Mouse (Mus musculus) urinary bladder, adult 2 months (tissue): ENCODE results near the gene Clmp. TPM values are rescaled to one million over a fixed set of nuclear protein-coding genes. Genes with fewer than 3 reads are reported as not detected.

Source experiments
- DNase-seq: peaks from one replicate; pipeline ENCODE4 v3.0.0; 2022; ENCODE audit warnings: low spot score
- polyA plus RNA-seq: library from polyadenylated mRNA; depleted of rRNA; stranded (reverse); fragments of >200 nt; gene quantifications from 2 replicates; pipeline ENCODE4 v1.2.3, GENCODE M21; 2012

Gene Clmp
- polyA plus RNA-seq, 1 experiment, result 31.0 TPM

DNA sequence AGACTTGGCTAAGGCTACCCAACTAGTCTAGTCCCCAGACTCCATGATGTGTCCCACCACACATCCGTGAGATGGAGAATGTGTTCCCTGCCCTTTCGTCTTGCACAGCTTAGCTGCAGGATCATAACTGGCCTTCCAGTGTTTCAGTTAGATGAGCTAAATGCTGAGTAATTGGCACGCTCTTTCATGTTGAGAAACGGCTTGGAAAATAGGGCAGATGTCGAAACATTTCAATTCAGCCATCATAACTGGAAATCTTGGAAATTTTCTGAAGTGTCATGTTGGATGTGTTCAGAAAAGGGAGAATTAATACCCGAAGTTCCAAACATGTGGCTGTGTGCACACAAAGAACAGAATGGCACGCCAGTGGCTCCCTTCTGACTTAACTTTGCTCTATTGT, 4.7 kb downstream of the Clmp start:
- no peak for DNase-seq

DNA sequence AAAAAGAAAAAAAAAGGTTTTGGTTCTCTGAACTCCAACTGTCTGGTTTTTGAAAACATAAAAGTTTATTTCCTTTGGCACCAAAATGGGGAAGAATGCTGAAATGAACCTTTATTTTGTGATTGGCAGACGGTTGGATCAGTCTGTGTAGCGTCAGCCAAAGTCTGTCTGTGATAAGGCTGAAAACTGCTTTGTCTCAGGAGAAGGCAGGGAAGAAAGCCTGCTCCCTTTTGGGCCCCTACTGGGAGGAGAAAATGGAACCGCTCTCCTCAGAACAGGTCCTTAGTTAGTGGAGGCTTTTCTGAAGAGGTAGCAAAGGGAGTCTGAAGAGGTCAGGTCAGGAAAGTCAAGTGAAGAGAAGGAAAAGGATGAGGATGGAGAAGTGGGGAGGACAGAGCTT, 7.3 kb downstream of the Clmp start:
- DNase-seq, result no peak

DNA sequence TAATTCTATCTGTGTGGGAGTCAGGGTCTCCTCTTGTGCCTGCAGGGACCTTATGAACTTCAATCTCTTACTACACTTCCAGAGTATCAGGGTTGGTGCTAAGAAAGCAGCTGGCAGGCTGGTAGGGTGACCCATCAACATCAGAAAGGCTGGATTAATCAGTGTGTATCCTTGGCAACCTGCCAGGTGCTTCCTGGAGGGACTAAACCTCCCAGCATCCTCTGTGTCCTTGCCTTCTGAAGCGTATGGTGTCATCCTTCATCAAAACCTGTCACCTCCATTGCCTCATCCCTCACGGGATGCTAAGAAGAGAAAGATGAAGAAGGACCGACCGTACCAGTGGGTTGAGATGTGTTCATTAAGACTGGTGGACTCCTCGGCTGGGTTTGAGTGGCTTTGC, 8.0 kb downstream of the Clmp start:
- no peak for DNase-seq

DNA sequence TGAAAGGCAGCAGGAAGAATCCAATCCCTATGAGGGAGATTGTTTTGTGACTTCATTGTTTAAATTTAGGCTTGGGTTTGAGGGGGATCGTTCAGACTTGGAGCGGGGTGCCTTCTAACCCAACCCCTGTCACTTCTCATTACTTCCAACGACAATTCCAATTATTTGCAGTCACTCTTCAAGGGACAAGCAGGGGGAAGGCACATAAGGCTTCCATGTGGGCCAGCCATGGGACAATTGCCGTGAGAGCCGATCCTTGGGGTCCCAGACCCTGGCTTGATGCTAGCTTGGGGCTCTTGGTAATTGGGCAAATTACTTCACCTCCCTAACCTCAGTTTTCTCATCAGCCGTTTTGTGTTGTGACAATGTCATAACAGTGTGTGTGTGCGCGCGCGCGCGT, 8.5 kb downstream of the Clmp start:
- no peak for DNase-seq

DNA sequence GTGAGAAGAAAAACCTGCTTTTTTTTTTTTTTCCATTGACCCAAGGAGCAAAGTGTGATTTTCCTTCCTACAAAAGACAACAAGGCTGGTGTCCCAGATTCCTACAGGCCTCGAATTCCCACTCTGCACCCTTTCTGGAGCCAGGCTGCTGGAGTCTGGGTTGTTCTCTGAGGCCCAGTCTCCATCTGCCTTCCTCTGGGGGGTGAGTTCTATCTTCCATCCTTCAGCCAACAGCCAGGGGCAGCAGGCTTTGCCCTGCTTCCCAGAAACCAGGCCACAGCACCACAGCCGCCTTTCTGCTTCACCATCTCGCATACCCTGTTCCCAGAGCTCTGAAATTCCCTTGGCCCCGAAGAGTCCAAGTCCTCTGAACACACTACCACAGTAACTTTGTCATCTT, 10.3 kb downstream of the Clmp start:
- no peak for DNase-seq

DNA sequence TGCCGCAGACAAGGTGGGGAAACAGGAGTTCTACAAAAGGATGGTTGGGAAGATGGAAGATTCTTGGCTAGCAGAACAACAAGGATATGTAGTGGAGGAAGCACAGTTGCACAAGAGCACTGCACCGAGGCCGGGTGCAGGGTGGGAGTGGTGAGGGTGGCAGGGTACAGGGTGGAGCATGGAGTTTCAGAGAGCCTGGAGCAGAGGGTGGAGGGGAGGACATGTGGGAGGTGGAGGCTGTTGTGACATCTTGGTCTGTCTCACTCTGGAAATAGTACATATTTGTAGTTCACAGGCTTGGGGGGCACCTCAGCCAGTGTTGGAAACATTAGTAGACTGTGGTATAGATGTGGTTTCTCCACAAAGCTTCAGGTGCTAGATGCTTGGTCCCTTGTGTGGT, 13.4 kb downstream of the Clmp start:
- DNase-seq, result no peak

DNA sequence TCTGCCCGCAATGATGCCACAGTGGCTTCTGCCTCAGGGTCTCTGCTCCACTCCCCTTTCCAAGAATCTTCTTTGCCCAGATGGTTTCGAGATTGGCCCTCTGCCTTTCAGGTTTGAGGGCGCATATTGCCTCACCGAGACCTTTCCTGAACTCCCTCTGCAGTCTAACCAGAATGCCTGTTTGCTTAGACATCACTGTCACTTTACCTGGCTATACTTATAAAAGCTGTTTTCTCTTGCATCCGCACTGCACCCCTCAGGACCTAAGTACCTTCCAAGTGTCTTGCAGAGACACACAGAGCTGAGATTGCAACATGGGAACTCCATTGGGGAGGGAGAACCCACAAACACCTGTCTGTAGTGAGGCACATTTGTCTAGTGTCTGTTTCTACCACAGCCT, 14.5 kb downstream of the Clmp start:
- no peak for DNase-seq

DNA sequence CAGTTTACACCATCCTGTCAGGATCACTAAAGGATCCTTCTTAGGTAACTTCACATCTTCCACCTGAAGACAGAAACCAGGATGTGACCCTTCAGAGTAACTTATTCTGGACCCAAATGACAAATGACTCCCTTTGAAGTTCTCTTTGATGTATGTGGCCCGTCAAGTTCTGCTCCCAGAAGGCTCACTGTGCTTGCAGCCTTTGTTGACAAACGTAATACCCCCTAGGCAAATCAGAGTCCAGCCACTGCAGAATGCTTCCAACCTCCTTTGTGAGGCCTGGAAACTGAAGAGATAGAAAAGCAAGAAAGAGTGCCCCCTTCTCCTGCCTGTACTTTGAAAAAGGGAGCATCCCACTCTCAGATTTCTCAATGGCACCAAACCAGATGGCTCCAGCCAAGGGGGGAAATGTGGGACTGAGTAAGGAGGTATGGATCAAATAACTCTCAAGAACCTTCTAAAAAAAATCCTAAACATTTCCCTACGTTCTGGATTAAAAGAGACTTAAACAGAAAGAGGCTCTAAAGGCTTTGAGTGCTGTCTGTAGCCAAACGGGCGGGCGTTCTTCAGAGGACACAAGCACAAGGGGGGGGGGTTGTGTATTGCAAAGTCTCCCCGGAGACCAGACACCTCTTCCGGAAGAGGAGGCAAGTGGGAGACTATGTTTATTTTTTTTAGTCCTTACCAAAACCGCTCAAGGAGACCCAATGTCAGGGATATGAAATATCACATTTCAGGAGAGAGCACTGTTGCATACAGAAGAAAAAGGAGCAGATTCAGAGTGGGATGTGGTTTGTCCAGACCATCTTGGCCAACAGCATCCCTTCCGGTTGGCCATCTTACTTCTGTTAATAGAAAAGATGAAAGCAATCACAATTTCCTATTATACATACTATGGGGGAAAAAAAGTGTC, 18.9 kb downstream of the Clmp start:
- DNase-seq, result no peak

DNA sequence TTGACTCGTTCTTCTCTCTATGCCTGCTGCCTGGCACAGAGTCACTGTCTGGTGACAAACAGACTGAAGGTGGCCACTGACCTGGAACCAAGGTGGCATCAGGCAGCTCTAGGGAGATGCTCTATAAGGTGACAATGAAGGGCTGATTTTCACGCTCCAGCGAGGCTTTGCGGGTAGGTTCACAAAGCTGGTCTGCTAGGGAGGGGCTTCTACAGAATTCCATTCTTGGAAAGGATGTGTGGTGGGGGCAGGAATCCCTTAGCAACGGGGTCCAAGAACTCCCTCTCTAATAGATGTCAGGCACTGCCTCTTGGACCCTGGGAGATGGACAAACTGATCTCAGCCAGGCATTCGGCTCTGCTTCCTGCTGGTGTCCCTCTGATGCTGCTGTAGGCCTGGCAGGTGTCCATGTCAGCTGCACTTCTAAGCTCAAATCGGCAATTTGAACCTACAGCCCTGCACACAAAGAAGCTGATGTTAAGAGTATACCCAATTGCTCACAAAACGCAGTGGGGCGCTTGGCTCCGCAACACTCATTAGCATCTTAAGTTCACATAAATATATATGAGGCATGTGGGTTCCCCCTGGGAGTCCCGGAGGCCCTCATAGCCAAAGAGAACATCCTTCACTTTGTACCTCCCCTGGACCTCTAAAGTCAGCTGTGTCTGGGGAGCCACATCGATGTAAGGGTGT, 22.8 kb downstream of the Clmp start:
- no peak for DNase-seq

DNA sequence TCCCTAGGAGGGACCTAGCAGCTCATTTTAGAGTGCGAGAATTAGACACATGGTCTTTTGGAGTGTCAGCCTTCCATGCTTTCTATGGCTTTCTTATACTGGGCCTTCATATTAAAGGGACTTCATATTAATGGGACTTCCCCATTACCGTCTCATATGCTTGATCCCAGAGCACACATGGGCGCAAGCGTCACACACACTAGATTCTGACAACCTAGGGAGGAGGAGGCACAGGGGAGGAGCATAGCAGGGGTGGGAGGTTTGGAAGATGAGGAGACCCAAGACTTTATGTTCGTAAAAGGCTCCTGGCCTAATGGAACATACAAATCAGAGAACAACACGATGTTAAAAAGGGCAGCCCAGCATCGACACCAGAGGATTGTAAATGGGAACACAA, 23.4 kb downstream of the Clmp start:
- DNase-seq, result no peak

DNA sequence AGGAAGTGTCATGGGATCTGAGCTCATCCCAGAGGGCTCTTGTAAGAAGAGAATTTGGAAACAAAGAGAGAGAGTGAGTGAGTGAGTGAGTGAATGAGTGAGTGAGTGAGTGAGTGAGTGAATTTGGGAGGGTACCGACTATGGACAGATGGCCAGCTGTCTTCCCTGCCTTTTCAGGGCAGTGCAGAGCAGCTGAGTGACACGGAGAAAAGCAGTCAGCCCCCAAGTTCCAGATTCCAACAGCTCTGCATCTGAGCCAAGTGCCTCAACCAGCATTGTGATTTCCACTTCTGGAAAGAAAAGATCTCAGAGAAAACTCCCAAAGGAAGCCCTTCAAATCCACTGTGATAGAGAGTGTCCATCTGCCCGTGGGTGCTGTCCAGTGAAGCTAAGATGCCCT, 23.8 kb downstream of the Clmp start:
- no peak for DNase-seq

DNA sequence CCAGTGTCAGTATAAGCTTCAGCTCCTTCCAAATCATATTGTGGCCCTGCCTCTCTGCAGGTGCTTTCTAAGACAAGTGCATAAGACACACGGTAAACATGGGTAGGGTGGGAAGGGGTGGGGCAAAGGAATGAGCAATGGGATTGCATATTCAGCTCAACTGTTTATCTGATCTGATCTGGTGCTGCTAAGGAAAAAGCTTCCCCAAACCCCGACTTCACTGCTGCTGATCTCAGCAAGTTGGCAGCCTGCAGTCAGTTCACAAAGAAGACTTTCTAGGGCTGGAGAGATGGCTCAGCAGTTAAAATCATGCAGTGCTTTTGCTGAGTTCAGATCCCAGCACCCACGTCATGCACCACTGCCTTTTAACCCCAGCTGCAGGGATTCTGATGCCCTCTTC, 24.2 kb downstream of the Clmp start:
- DNase-seq, result no peak

DNA sequence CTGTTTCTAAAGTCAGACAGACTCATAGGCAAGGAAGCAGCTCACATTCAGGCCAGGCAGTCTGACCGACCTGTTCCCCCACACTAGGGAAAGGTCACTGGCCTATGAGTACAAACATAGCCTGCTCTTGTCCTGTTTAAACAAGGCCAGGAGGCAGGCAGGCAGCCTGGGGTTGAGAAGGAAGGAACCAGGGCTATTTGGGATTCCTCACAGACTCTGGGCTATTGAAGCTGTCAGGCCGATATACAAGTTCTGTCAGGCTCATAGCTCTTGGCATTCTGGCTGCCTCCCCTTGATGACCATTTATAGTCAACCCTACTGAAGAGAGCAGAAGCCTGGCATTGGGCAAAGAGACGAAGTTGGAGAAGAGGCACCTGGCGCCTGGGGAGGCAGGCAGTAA, 25.9 kb downstream of the Clmp start:
- DNase-seq, result no peak

DNA sequence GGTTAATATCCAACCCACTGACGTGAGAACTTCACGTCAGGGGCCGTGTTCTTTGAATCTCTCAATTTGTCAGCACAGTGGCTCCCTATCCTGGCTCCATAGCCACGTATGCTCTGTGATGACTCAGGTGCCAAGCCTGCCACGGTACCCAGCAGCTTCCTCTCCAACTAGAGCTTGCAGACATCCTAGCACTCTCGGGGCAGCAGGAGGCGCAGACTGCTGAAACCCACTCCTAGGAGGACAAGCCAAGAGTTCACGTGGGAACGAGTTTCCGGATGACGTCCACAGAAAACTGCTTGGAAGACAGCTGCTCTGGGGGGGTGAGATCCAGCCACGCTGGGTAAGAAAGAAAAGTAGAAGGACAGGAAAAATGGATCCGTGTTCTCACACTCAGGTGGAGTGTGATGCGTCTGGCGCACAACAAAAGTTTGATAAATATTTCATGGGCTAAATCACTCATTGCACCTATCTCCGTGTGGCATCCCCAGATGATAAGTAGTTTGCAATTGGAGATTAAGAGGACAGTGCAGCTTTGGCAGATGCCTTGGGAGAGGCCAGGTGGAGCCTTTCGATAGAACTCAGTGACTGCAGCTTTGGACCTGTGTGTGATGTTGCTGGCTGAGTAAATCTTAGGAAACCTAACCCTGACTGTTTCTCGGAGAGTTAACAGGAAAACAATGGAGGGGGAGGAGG, 31.6 kb downstream of the Clmp start:
- no peak for DNase-seq

DNA sequence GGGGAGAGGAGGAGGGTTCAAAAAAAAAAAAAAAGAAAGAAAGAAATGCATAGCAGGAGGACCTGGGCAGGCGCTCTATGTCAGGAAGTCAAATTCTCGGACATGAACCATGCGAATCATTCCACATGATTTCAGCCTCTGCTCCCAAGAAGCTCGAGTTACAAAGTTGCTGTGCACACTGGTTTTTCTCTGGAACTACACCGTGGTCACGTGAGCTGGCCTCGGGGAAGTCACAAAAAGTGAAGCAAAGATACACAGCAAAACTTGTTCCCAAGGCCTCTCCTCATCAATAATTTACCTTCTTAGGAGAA, 32.1 kb downstream of the Clmp start:
- no peak for DNase-seq

DNA sequence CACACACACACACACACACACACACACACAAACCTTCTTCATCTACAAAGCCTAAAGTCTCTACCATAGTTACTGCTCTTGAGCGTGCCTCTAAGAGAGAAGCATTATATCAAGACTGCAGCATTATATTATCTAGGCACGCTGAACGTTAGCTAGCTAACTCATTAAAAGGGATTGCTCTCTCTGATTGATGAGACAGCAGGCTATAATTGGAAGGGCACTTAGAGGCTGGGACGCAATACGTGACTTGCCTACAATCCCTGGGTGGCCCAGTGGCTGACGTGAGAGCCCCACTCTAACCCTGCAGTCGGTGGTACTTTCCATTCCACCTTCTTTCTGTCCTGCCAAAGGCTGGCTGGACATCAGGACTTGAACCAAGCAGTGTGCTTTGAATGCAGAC, 35.1 kb downstream of the Clmp start:
- DNase-seq, result no peak

DNA sequence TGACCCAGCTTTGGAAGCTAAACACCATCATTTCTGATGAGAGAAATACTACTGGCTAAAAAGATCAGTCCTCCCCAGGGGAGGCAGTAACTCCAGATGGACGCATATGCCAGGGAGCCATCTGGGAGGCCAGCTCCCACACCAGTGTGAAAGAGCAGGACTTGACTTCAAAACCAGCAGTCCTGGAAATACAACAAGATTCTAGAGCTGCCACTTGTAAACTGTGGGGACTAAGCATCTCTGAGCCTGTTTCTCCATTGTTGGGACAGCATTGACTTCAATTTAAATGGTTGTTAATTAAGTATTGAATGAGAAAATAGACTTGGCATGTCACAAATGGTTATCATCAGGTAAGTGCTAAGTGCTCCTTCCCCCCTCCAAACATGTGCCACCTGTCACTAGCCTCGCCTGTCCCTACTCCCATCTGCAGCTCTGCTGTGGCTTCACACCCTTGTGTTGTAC, 37.6 kb downstream of the Clmp start:
- no peak for DNase-seq

DNA sequence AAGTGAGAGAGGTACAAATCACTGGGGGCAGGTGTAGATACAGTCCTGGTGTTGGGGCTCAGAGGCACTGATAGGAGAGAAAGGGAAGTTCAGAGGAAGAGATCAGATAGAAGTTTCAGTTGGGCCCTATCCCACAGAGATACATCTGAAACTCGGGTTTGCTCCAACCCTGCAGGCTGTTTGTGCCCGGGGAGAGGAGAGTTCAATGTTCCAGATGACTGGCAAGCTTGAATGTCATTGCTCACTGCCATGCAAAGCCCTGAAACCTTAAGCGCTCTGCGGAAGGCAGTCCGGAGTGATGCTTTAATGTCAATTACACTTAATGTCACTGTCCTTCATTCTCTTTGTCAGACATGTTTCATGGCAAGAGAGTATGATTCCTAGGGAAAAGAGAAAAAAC, 39.2 kb downstream of the Clmp start:
- DNase-seq, result no peak

DNA sequence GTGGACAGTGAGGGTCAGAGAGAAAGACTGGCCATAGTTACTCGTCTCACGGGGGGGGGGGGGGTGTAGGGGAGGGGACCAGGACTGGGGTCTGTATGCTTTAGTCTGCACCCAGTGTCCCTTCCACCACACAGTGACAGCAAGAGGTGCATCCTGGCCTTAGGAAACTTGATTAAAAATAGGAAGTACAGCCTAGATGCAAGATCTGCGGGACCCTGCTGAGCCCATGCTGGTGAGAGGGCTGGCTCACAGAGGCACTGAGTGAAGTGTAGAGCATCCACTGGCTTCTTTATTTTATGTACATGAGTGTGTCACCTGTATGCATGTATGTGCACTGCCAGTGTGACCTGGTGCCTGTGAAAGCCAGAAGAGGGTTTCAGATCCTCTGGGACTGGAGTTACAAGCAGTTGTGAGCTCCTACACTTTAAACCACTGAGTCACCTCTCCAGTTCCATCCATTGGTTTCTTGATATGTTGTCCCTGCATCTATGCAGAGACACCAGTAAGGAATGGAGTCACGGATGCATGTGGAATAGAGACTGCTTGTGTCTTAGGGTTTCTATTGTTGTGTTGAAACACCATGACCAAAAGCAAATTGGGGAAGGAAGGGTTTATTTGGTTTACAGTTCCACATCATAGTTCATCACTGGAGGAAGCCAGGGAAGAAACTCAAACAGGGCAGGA, 41.5 kb downstream of the Clmp start:
- DNase-seq, result no peak

DNA sequence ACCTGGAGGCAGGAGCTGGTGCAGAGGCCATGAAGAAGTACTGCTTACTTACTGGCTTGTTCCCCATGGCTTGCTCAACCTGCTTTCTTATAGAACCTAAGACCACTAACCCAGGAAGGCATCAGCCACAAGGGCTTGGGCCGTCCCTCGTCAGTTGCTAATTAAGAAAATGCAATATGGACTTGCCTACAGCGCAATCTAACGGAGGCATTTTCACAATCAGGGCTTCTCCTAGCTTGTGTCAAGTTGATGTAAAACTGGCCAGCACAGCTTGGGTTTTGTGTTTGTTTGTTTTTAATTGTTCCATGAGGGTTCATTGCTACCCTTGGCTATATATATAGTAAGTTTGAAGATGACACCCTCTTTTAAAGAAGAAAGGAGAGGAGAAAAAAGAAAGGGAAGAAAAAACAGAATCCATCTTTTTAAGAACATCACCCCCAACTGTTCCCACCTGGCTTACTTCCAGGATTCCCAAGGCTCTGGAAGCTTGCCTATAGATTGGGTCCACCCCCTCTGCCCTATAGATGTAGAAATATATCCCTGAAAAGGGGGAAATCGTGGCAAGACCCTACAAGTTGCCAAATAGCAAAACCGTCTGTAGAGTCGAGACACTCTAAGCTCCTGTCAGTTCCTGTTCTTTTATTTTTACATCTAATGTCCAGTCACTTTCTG, 42.2 kb downstream of the Clmp start:
- no peak for DNase-seq

DNA sequence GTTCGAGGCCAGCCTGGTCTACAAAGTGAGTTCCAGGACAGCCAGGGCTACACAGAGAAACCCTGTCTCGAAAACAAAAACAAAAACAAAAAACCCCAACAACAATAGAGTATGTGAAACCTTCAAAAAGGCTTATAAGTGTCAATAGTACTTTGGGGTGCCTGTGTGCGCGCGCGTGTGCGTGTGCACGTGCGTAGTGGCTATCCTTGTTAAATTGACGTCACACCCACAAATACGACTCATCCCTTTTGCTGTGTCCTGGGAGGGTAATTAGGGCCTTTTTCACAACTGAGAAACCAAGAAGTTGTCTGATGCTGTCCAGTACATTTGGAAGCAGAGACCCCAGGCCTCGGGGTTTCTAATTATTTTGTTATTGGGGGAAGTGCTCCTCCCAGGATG, 44.5 kb downstream of the Clmp start:
- no peak for DNase-seq
